Mouse (Mus musculus): ENCODE results near the gene Adamts6.

The Adamts6 gene

DNA sequence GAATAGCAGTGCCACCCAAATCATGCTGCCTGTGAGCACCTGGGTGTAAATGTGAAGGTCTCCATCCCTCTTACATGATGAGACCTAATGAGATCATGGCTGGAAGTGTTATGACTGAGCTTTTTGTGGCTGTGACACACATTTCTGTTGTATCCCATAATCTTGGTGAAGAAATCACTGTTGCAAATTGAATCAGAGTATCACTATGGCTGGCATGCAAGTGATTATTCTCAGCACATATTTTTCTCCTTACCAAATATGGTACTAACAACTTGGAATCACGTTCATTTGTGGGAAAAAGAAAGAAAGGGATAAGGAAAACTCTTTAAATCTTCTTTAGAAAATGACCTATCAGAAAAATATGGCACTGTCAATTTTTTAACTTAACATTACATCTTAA lies 180.4 kb downstream of the Adamts6 start:
- DNase-seq, result no peak

DNA sequence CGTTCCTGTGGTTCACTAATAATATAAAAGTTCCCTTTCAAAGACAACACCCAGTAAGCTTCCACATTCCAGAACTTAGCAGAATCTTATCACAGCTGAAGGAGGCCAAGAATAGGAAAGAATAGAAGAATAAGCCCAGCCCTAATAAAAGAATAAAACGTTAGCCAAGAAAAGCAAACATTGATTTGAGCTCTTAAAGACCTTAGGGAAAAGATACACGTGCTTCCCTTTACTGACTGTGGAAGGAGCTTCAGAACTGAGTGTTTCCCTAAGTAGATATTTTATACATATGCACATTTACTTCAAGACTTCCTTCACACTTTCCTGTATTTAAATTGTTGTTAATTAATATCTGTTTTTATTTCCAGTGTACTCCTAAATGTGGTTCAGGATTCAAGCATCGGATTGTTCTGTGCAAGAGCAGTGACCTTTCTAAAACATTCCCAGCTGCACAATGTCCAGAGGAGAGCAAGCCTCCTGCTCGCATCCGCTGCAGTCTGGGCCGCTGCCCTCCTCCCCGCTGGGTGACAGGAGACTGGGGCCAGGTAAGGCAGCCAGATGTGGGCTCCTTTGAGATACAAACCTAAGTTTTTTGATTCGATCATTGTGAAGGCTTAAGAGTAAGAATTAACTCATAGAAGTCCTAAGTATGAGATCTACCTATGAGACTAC lies 188.8 kb downstream of the Adamts6 start:
- no peak for DNase-seq

DNA sequence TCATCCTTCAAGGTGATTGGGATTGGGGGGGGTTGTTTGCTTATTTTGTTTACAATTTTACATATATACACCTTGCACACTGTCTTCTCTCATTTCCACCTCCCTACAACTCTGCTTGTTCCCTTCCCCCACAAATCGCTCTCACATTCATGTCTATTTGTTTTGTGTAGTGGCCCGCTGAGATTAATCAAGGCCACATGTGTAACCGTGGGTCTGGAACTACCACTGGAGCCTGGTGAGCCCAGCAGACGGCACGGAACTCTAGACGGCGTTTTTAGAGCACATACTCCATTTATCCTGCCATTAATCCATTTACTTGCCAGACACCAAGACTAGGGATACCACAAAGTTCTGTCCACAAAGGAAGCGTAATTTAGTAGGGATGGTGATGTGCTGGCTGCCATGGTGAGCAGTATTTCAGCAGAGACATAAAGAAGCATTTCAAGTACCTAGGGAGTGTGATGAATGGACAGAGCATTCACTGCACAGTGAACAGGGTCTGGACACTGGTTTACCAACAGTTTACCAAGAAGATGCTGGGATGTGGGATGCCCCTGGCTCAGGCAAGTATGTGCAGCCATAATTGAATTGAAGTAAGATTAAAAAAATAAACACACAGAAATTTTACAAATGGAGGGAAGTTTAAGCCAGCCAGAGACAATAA lies 194.9 kb downstream of the Adamts6 start:
- no peak for DNase-seq

DNA sequence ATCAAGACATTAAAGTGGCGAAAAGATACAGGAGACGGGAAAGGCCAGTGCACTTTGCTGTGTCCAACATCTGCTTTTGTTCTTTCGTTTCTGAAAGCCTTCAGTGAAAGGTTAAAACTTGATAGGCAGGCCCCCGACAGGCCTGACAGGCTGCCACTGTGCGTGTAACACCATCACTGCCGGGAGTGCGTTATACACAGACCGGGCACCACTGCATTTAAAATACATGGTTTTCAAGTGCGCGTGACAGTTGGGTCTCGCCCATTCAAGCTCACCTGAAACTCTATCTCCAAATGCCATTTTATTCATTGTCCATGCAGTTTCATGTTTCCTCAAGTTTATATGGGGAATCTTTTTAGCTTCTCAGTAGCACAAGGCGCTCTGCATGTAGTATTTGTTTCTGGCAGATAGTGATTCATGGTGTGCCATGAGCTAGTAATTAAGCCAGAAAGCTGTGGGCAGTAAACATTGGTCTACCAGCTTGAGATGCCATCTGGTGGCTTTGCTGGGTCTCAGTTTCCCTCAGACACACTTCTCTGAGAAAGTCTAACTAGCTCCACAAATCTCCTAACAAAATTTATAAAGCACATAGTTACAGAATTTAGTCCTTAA lies 195.6 kb downstream of the Adamts6 start:
- DNase-seq, result no peak

DNA sequence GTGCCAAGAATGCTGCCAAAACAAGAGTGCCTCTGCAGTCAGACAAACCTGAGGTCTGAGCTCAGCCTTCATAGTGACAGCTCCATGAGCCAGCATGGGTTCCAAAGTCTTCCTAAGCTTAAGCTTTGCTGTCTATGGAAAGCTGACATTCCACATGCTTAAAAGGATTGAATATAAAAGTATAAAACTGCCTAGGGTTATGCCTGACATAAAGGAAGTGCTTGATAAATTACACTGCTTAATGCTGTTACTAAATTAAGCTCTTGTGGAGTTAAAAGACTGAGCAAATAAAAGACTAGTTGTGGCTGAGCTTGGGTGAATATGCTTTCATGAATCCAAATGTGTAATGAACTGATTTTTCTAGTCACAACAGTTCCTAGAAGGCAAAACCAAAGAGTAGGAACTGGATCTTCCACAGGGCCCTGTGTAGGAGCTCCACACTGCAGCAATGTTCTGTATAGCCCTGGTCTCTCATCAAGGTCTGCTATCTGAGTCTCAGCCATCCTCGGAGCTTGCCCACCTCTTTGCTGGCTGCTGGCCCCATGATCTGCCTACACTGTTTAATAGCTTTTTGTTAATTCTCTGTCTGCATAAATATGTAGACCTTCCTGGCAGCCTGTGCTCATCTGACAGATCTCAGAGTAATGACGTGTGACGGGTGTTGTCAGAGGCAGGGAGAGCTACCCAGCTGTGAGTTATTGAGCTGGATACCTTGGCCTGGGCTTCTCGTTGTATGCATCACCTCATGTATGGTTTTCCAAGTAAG lies 203.6 kb downstream of the Adamts6 start:
- no peak for DNase-seq

DNA sequence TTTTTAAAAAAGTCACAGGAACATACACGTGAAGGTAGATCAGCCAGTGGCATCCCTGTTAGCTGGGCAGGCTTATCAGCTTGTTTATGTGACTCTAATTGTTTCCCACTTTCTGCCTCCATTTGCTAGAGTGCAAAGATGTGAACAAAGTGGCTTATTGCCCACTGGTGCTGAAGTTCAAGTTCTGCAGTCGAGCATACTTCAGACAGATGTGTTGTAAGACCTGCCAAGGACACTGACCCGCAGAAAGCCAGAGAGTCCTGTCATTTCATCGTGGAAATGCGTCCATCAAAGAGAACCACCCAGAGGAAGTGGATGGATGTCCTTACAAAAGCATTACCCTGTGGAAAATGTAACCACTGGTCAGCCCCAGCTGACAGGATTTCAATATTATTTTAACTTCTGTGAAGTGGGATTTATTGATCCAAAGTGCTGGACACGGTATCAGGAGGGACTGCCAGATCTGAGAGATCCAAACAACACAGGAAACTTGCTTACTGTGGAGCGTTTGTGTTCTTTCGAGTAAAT lies 205.9 kb downstream of the Adamts6 start:
- no peak for DNase-seq

DNA sequence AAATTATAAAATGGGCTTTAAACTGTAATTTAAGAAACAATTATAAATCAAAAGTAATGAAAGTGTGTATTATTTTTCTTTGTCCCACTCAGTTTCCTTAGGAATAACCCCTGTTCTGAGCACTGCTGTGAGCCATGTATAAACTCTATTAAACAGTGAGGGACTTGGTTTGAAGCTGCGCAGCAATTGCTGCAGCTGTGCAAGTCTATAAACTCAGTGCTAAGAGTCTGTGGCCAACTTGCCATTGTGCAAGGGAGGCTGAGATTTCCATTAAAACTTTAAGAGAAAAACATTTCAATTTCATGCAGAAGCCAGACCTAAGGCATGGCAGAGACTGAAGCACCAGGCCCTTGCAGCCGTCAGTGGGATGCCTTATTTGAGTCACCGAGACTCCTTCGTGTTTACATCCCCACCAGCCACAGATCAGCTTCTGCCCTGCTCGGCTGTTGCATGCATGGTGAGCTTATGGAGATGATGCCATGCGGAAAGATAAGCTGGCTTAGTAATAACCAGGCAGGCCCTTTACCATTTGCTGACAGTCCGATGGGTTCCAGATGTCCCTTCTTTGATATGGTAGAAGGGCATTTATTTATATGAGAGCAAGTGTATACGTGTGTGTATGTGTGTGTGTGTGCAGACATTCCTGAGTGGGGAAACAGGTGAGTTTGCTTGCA lies 206.7 kb downstream of the Adamts6 start:
- DNase-seq, result no peak

DNA sequence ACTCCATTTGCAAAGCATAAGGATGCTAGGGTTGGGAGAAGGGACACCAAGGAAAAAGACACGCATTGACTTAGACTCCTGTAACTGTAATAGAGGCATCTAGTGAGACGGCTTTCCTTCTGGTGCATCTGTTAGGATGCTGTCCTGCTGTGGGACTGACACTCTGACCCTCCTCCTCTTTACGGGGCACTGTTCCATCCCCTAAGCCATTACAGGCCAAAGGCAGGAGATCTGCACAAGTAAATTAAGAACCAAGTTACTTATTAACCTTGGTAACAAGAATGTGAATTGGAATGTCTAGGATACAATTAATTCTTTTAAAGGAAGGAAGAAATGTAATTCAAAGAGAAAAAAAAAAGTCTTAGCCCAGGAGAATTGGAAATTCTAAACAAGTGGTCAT lies 210.0 kb downstream of the Adamts6 start:
- DNase-seq, result no peak

DNA sequence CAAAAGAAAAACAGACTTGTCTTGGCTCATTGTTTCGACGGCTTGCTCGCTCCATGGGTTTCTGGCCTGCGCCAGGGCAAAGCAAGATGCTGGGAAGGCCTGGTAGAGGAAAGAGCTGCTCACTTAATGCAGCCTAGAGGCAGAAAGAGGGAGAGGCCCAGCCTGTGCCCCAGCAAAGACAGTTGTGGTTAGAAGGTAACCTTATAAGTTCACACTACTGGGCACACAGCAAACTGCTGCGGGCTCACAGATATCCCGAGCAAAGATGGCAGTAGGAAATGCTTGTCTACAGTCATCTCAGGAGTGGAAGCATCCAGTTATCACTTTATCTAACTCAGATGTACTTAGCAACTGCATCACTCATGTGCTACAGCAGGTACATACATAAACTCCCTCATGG lies 211.0 kb downstream of the Adamts6 start:
- no peak for DNase-seq

DNA sequence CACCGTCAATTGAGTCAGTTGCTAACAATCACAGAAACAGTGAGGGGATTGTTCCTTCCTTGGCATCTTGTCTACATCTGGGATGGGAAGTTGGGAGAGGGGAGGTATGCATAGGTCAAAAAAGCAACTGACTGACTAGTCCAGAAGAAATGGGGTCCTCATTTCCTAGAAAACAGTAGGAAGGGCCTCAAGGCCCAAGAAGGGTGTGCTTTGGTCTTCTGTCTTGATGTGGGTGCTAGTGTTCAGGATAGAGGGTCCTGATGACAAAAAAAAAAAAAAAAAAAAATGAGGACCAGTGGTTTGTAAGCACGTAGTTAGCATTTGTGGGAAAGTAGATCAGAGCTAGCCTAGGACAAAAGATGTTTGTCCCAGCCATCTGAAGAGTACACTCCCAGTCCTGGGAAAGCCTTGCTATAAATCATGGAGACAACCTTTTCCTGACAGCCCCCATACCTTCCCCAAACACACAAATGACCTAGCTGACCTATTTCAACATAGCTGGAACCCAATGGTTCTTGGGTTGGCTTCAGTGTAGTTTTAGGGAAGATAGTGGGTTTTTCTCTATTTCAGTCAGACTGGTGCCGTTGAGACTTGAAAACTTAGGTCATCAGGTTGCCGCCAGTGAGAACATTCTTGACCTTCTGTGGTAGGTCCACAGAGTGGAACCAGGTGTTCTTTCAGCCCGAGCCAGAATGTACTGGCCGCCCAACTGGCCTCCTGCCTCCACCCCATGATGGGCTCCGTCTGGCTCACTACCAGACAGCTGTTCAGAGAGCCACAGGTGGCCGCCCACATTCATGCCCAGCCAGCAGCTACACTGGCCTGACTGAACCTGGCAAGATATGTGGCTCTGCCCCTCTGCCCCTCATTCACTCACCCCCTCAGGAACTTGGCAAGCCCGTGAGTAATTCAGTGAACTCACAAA lies 211.7 kb downstream of the Adamts6 start:
- no peak for DNase-seq

DNA sequence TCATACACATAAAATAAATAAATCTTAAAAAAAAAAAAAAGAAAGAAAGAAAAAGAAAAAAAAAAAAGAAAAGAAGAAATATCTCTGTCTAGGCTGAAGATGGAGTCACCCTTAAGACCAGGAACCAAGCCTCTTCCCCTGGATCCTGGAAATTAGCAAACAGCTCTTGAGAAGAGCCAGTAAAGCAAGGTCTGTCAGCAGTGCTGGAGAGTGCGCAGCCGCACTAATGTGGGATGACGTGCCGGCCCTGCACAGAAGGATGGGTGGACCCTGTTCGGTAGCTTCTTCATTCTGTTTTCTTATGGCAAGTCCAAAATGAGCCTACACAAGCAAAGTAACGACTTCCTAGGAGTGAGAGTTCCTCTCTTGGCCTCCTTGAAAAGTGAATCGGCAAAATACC lies 214.8 kb downstream of the Adamts6 start:
- no peak for DNase-seq

DNA sequence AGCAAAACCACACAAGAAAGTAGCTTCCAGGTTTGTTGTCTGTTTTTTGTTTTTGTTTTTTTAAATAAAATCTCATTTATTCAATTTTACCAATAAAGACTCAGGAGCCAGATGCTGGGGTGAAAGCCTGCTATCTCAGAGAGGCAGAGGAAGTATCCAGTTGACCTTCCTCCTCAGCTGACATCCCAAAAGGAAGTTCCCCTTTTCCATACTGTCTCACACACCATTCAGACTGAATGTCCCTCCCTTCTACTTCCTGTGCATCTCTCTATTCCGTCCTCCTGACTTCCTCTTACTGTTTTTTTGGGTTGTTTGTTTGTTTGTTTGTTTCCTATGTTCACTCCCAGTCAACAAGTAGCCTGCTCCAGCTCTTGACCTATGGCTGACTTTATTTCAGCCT lies 216.4 kb downstream of the Adamts6 start:
- no peak for DNase-seq

DNA sequence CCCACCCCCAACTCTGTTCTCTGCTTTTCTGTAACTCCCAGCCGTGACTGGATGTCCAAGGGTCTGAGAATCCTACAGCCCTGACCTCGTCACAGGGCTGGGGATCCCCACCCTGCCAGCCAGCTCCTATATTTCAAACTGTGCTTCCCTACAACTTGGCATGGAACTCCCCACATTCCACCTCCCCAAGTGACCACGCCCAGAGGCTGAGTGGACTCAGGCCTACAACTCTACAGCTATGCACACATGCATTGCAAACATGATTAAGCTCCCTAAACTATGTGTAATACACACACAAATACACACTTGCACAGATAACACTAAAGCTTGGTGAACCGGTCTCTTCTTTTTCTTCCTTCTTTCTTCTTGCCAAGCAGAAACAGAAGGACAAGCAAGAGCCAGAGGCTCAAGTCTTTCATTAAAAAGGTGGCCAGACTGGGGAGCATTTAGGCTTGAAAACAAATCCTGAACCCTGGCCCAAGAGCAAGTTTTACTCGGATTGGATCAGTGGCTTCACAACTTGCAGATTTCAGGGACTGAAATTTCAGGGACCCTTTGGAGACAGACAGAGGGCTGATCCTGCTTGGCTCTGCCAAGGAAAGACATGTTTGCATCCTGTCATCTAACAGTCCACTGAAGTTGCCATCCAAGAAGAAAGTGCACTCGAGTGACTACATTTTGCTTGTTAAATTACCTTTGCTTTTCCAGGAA lies 218.7 kb downstream of the Adamts6 start:
- no peak for DNase-seq

DNA sequence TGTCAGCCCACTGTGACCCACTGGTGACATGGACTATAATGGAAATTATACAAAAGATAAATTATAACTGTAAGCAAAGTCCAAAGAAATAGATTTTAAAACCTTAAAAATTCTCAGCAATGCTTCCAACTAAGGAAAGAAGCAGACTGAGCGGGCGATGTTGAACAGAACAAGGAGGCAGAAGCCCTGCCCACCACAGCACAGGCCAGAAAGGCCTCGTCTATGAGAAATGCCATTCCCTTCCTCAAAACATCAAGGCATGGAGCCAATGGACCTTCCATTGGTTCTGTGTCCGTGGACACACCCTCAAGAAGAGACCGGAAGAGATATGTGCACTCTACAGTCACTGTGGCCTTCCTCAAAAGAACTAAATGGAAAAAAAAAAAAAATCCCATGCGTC lies 220.0 kb downstream of the Adamts6 start:
- no peak for DNase-seq

DNA sequence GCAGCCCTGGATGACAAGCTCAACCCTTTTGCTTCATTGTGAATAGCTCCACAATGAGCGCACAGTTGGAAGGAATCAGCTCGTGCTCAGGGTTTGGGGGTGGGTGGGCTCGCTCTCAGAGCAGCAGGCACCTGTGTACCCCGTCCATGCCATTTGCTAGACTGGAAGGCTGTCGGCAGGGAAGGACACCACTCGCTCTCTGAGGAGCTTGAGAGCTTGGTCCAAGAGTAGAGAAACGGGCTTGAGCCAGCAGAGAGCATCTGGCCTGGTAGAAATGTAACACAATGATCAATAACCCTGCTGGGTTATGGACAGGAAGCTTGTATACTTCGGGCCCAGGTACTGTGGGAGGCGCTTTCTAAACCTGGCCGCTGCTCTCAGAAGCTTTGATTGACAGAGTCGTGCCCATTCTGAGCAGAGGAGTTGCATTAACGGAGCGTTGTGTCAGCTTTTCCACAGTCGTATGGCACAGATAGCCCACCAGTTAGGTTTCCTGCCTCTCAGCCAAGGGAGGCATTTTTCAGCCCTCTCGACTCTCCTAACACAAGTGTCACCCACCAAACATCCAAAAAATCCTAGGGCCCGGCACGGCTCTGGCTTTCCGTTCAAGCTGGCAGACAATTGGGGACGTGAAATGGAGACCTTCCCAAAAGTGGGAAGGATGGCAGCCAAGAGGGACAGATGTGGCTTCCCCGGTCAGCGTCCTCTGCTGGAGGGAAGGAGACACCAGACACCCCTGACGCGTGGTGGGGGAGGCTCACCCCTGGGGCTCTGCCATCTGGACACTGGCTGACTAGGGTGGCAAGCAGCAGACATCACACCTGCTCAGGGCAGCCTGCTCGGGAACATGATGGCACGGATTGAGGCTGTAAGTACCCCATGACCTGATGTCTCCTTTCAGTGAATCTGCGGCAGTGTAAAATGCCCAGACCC lies 222.2 kb downstream of the Adamts6 start:
- DNase-seq, result no peak

DNA sequence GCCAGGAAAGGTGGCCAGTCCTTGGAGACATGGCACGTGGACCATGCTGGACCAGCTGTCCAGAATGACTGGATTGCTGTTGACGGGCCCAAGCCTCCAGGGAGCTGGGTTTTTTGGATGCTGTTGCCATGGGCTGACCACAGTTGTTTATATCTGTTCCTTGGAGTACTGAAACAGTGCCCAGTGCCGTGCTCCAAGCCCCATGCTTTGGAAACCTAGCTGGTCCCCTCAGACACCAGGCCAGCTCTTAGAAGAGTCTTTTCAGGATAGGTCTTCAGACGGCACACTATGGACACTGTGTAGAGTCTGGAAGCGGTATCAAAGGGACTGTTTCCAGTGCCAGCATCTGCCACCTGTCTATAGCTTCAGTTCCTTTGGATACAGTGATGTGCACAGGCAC lies 223.1 kb downstream of the Adamts6 start:
- no peak for DNase-seq

DNA sequence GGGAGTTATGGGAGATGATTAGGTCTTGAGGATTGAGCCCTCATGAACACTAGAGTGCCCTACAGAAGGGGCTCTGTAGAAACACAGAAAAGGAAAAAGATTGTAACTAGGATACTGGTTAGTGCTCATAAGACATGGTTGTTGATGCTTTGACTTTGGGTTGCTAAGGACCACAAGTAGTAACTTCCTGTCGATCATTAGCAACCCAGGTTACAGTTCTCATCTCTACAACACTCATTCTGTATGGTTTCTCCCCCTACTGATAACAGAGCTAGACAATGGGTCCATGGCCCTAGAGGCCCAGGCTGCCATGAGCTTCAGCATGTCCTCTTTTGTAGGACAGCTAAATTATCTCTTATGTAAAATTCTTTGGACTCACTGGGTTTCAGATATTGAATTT lies 227.4 kb downstream of the Adamts6 start:
- DNase-seq, result no peak

DNA sequence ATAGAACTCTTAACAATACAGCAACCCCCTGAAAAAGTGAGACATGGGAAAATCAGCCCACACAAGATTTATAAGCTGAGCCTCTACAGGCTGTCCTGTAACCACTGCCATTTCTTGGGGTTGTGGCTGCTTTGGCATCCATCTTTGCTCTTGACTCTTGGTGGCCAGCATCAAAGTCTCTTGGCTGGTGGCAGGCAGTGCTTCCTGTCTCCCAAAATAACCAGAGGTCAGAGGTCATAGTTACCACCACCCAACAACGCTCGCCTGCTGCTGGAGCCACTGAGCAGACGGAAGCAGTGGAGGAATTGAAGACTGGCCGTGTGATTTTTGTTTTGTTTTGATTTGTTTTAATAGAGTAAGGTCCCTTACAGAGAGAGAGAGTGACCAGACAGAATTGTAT lies 228.5 kb downstream of the Adamts6 start:
- DNase-seq, result no peak

DNA sequence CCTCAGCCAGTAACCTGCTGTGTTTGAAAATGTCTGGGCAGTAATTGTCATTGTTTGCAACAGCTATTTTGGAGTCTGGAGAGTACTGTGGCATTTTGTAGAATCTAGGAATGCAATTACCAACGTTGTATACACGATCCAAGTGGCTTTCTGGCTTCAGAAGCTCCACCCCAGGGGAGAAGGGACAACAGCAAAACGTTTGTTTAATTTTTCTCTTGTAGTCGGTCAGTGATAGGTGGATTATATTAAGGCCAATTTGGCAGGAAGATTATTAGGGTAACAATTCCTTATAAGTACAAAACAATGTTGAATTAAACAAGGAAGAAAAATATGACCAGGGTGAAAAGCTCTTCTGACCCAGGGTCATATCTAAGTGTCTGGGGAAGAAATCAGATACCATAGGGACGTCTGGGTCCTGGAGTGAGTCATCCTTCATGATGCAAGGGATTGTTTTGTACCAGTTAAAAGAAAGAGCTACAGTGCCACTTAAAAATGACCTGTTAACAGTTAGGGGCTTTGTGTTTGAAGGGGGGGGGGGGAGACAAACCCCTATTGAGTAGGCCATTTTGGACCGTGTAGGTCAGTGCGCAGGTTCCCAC lies 229.2 kb downstream of the Adamts6 start:
- DNase-seq, result no peak

All from thymus, postnatal 25 days (tissue).